Mouse (Mus musculus) forebrain, embryonic 14.5 days (tissue): ENCODE results near the gene Mxd4. TPM values are rescaled to one million over a fixed set of nuclear protein-coding genes. Genes with fewer than 3 reads are reported as not detected.

Experiments
- ATAC-seq: fragments of 200-750 bp; cut with Nextera tagmentation; 2 replicates; pipeline ENCODE4 v1.8.0; 2017; ENCODE audit warnings: mild to moderate bottlenecking, moderate library complexity
- DNase-seq: peaks from one replicate; pipeline ENCODE4 v3.0.0-alpha.2; 2015; ENCODE audit warnings: low spot score
- H3K27ac ChIP-seq: fragments of 300-500 bp; sonication (generic); 2 replicates; pipeline ENCODE4 v1.5.1; 2014; ENCODE audit warnings: low read depth, mild to moderate bottlenecking, control low read depth, low read length, moderate library complexity
- H3K27me3 ChIP-seq: fragments of 300-500 bp; sonication (generic); replicated peaks from 2 replicates; pipeline ENCODE4 v1.6.1; 2014; ENCODE audit warnings: low read length, control low read depth, mixed read lengths; ENCODE audit not compliant: control insufficient read depth, insufficient read depth
- H3K36me3 ChIP-seq: fragments of 300-500 bp; sonication (generic); 2 replicates; pipeline ENCODE4 v1.6.1; 2014; ENCODE audit warnings: low read length, control low read depth; ENCODE audit not compliant: control insufficient read depth, insufficient read depth
- H3K4me1 ChIP-seq: fragments of 300-500 bp; sonication (generic); 2 replicates; pipeline ENCODE4 v1.6.1; 2014; ENCODE audit warnings: antibody characterized with exemption, low read length, control low read depth; ENCODE audit not compliant: control insufficient read depth, insufficient read depth
- H3K4me2 ChIP-seq: fragments of 300-500 bp; sonication (generic); 2 replicates; pipeline ENCODE4 v1.6.1; 2014; ENCODE audit warnings: mild to moderate bottlenecking, control low read depth, low read length
- H3K4me3 ChIP-seq: fragments of 300-500 bp; sonication (generic); 2 replicates; pipeline ENCODE4 v1.5.1; 2014; ENCODE audit warnings: low read depth, low read length, control low read depth
- H3K9ac ChIP-seq: fragments of 300-500 bp; sonication (generic); 2 replicates; pipeline ENCODE4 v1.6.1; 2014; ENCODE audit warnings: mild to moderate bottlenecking, low read length, control low read depth, moderate library complexity
- H3K9me3 ChIP-seq: fragments of 300-500 bp; sonication (generic); replicated peaks from 2 replicates; pipeline ENCODE4 v1.6.1; 2016; ENCODE audit warnings: low read length, control low read depth, mixed read lengths; ENCODE audit not compliant: control insufficient read depth
- WGBS: fragments of 180-500 bp; shearing (Covaris S2); extraction: QIAGEN DNeasy Blood & Tissue Kit; methylation state at CpG from one replicate; pipeline ENCODE4 v1.1.7; 2014; 5-methylcytosine and 5-hydroxymethylcytosine counted together
- polyA plus RNA-seq: library from polyadenylated mRNA; unstranded; fragments of >200 nt; fragmentation: Nextera tagmentation; extraction: Ambion mirVana; gene quantifications from 2 replicates; pipeline ENCODE4 v1.2.1, GENCODE M21; 2014

Mxd4 gene
- polyA plus RNA-seq, 1 experiment from 2014 or later = 25.7 TPM

GRCm38 (mm10) chr5:34204911-34205310 lies 17.4 kb upstream of the Mxd4 start:
- Histone ChIP-seq H3K9ac (no peak overlapping the region), H3K27me3 (no peaks in the 10 kb centered on the region), H3K36me3 (no peaks in the 10 kb centered on the region), H3K4me3 (no peak overlapping the region), H3K4me2 (no peak overlapping the region), H3K9me3 (no peaks in the 10 kb centered on the region), H3K27ac (no peak overlapping the region), H3K4me1 (no peaks in the 10 kb centered on the region)
- ATAC-seq (no peak), DNase-seq (no peak)
- 76% methylated on average over 2 of the region's 2 CpGs for WGBS

GRCm38 (mm10) chr5:34202006-34202405 lies 14.5 kb upstream of the Mxd4 start:
- H3K4me2 ChIP-seq = no peak overlapping the region
- H3K4me1 ChIP-seq = no peaks in the 10 kb centered on the region
- 89% methylated on average over 4 of the region's 4 CpGs for WGBS
- H3K27ac ChIP-seq = no peak overlapping the region
- DNase-seq (no peak), ATAC-seq (no peak)
- no peak overlapping the region for H3K9ac ChIP-seq
- no peaks in the 10 kb centered on the region for H3K9me3 ChIP-seq
- no peaks in the 10 kb centered on the region for H3K36me3 ChIP-seq
- H3K27me3 ChIP-seq = no peaks in the 10 kb centered on the region
- no peak overlapping the region for H3K4me3 ChIP-seq

GRCm38 (mm10) chr5:34201396-34201795 lies 13.9 kb upstream of the Mxd4 start:
- DNase-seq = no peak
- H3K9me3 ChIP-seq = no peaks in the 10 kb centered on the region
- no peak overlapping the region for H3K27ac ChIP-seq
- no peak overlapping the region for H3K9ac ChIP-seq
- no peak for ATAC-seq
- no peak overlapping the region for H3K4me2 ChIP-seq
- WGBS = 65% methylated on average over 2 of the region's 2 CpGs
- no peak overlapping the region for H3K4me3 ChIP-seq
- no peaks in the 10 kb centered on the region for H3K36me3 ChIP-seq
- no peaks in the 10 kb centered on the region for H3K4me1 ChIP-seq
- H3K27me3 ChIP-seq = no peaks in the 10 kb centered on the region

- 82% methylated on average over 6 of the region's 6 CpGs for WGBS
- DNase-seq (no peak), ATAC-seq (no peak)
- no peak overlapping the region for H3K4me3 ChIP-seq
- H3K36me3 ChIP-seq = no peaks in the 10 kb centered on the region
- H3K4me2 ChIP-seq = no peak overlapping the region
- no peak overlapping the region for H3K27ac ChIP-seq
- H3K27me3 ChIP-seq = no peaks in the 10 kb centered on the region
- no peak overlapping the region for H3K9ac ChIP-seq
- H3K4me1 ChIP-seq = no peaks in the 10 kb centered on the region
- H3K9me3 ChIP-seq = no peaks in the 10 kb centered on the region
These were observed 11.1 kb upstream of the Mxd4 start for GRCm38 (mm10) chr5:34198615-34199014.

GRCm38 (mm10) chr5:34197243-34197642 lies 9.7 kb upstream of the Mxd4 start:
- WGBS = 71% methylated on average over 4 of the region's 4 CpGs

GRCm38 (mm10) chr5:34196423-34196822 lies 8.9 kb upstream of the Mxd4 start:
- no peaks in the 10 kb centered on the region for H3K9me3 ChIP-seq
- no peaks in the 10 kb centered on the region for H3K27me3 ChIP-seq
- no peak overlapping the region for H3K4me3 ChIP-seq
- H3K4me2 ChIP-seq = no peak overlapping the region
- H3K4me1 ChIP-seq = no peaks in the 10 kb centered on the region
- no peak overlapping the region for H3K27ac ChIP-seq
- H3K36me3 ChIP-seq = no peaks in the 10 kb centered on the region
- no peak overlapping the region for H3K9ac ChIP-seq
- no peak for ATAC-seq
- DNase-seq = no peak
- 83% methylated on average over 7 of the region's 7 CpGs for WGBS

More at GRCm38 (mm10) chr5:34197243-34197642, 9.7 kb upstream of the Mxd4 start:
- Histone ChIP-seq H3K27ac (no peak overlapping the region), H3K36me3 (no peaks in the 10 kb centered on the region), H3K9ac (no peak overlapping the region), H3K4me1 (no peaks in the 10 kb centered on the region), H3K27me3 (no peaks in the 10 kb centered on the region), H3K4me3 (no peak overlapping the region), H3K9me3 (no peaks in the 10 kb centered on the region), H3K4me2 (no peak overlapping the region)
- DNase-seq (peak; percentile 67), ATAC-seq (peak; percentile 72; the same call in 1 of the 2 replicates)

GRCm38 (mm10) chr5:34195786-34196185 lies 8.3 kb upstream of the Mxd4 start:
- no peaks in the 10 kb centered on the region for H3K9me3 ChIP-seq
- H3K4me1 ChIP-seq = no peaks in the 10 kb centered on the region
- H3K4me2 ChIP-seq = no peak overlapping the region
- ATAC-seq (no peak), DNase-seq (no peak)
- no peak overlapping the region for H3K9ac ChIP-seq
- WGBS = 94% methylated on average over 12 of the region's 12 CpGs
- no peaks in the 10 kb centered on the region for H3K36me3 ChIP-seq
- no peak overlapping the region for H3K4me3 ChIP-seq
- no peaks in the 10 kb centered on the region for H3K27me3 ChIP-seq
- no peak overlapping the region for H3K27ac ChIP-seq

GRCm38 (mm10) chr5:34194975-34195662 lies 7.6 kb upstream of the Mxd4 start:
- Histone ChIP-seq H3K4me1 (no peaks in the 10 kb centered on the region), H3K27ac (no peak overlapping the region), H3K36me3 (no peaks in the 10 kb centered on the region), H3K4me2 (no peak overlapping the region), H3K9me3 (no peaks in the 10 kb centered on the region), H3K4me3 (no peak overlapping the region), H3K27me3 (no peaks in the 10 kb centered on the region), H3K9ac (no peak overlapping the region)
- 80% methylated on average over 6 of the region's 6 CpGs for WGBS
- ATAC-seq (no peak), DNase-seq (no peak)

- H3K4me1 ChIP-seq = no peaks in the 10 kb centered on the region
- no peaks in the 10 kb centered on the region for H3K9me3 ChIP-seq
- no peak overlapping the region for H3K4me3 ChIP-seq
- no peak overlapping the region for H3K4me2 ChIP-seq
- no peaks in the 10 kb centered on the region for H3K27me3 ChIP-seq
- no peak for ATAC-seq
- H3K27ac ChIP-seq = no peak overlapping the region
- H3K36me3 ChIP-seq = no peaks in the 10 kb centered on the region
- H3K9ac ChIP-seq = no peak overlapping the region
- WGBS = 40% methylated on average over 1 of the region's 1 CpGs
- no peak for DNase-seq
These were observed 6.9 kb upstream of the Mxd4 start for GRCm38 (mm10) chr5:34194426-34194825.
